Mouse (Mus musculus) spleen, embryonic (tissue): ENCODE measurements around the gene Emid1.
"Not testable (repeated sequence)": the region's sequence is repeated elsewhere in the genome, so short reads cannot be mapped to it uniquely, and the experiment has no call there.

Experiments
- CTCF ChIA-PET: fragments of 350-600 bp; sonication (Branson Sonifier 250); formaldehyde crosslinking; loops from one replicate; lab custom pipeline; 2022; lab: Charles Lee

Emid1 gene

GRCm38 (mm10) chr11:5113645-5114044 is 38.4 kb downstream of the Emid1 start:
- CTCF ChIA-PET: interaction anchor here (0.7 kb wide), 1 partner anchor 15 kb away, joined by 9 read pairs; the partner anchor contains the start of genes Ewsr1 and Rhbdd3

DNA sequence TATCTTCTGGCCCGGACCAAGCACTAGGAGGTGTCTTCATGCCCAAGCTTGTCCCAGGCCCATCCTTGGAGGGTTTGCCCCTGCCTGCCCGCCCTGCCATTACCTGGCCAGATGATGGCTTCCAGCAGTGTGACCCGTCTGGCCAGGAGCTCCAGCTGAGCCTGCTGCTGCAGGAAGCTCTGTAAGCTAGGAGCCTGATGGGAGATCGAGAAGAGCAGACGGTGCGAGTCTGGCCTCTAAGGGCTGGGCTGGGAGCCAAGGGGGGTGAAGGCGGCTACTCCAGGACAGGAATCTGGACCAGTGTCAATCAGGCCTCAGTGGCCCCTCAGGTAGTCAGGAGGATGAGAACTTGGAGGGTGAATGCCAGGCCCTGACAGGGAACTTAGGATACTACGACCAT is 42.6 kb downstream of the Emid1 start:
- CTCF ChIA-PET: interaction anchor here (0.6 kb wide), 1 partner anchor 95 kb away, joined by 4 read pairs; no protein-coding TSS in a partner anchor

DNA sequence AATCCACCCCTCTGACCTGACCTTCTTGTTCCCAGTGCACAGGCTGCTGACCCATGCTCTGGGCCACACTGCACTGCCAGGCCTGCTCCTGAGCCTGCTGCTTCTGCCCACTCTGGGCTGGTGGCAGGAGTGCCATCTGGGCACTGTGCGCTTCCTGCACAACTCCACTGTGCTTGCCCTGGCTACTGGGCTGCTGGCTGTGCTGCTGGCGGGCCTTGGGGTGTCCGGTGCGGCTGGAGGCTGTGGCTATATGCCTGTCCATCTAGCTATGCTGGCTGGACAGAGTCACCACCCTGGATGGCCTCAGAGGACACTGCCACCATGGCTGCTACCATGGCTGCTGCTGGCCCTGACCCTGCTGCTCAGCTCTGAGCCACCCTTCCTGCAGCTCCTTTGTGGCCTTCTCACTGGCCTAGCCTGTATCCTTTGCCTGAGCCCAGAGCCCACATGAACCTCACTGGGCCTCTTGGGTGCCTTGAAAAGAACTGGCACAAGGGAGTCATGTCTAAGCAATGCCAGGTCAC is 48.0 kb downstream of the Emid1 start:
- CTCF ChIA-PET: no interaction called here

- CTCF ChIA-PET: no interaction called here
Measured at GRCm38 (mm10) chr11:5102384-5102783, 49.7 kb downstream of the Emid1 start.

GRCm38 (mm10) chr11:5101641-5102040 is 50.4 kb downstream of the Emid1 start:
- CTCF ChIA-PET: no interaction called here

GRCm38 (mm10) chr11:5100801-5101200 is 51.3 kb downstream of the Emid1 start:
- CTCF ChIA-PET: interaction anchor here (0.6 to 0.9 kb wide), 2 partner anchors 128 to 1427 kb away, joined by 3 to 4 read pairs; no protein-coding TSS in a partner anchor

DNA sequence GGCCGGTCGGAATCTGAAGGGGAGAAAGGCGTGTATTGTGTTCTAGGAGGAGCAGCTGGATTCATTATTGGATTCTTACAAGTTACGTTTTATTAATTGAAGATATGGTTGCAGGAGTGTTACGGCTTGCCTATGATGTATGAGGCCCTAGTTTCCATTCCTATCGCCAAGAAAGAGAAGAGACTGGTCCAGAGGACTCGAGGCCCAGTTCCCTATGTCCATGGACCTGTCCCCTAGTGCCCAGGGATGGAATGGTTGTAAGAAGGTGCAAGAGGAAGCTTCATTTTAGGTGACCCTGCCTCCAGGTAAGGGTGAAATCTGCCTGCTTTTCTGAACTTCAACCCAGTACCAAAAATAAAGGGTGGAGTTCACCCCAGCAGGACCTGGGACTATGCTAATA is 51.8 kb downstream of the Emid1 start:
- CTCF ChIA-PET: interaction anchor here (0.6 to 0.9 kb wide), 6 partner anchors 14 to 1427 kb away, joined by 3 to 15 read pairs (median 4); no protein-coding TSS in a partner anchor

DNA sequence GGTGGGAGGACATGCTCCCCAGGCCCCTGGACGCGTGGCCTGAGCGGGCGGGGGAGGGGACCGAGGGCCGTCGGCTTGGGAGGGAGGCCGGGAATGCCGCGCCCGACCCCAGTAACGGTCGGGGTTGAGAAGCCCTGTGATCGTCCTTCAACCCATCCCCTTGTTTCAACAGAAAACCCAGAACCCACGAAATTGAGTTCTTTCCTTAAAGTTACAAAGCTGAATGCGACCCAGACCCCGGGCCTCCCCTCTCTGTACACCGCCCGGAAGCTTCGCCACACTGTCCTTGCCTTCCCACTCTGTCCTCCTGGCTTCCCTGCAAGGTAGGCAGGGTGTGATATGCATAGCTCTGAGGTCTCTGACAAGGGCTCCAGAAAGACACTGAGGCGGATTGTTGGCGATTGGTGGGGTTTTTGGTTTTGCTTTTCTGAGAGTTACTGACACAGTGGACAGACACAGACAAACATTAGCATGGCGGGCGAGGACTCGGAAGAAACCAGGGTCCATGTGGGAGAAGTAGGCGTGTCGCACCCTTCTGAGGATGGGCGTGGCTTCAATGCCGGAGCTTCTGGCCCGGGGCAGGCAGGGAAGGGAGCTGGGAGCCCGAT is 52.4 kb downstream of the Emid1 start:
- CTCF ChIA-PET: interaction anchor here (0.6 to 0.9 kb wide), 6 partner anchors 15 to 882 kb away, joined by 3 to 15 read pairs (median 4); no protein-coding TSS in a partner anchor

DNA sequence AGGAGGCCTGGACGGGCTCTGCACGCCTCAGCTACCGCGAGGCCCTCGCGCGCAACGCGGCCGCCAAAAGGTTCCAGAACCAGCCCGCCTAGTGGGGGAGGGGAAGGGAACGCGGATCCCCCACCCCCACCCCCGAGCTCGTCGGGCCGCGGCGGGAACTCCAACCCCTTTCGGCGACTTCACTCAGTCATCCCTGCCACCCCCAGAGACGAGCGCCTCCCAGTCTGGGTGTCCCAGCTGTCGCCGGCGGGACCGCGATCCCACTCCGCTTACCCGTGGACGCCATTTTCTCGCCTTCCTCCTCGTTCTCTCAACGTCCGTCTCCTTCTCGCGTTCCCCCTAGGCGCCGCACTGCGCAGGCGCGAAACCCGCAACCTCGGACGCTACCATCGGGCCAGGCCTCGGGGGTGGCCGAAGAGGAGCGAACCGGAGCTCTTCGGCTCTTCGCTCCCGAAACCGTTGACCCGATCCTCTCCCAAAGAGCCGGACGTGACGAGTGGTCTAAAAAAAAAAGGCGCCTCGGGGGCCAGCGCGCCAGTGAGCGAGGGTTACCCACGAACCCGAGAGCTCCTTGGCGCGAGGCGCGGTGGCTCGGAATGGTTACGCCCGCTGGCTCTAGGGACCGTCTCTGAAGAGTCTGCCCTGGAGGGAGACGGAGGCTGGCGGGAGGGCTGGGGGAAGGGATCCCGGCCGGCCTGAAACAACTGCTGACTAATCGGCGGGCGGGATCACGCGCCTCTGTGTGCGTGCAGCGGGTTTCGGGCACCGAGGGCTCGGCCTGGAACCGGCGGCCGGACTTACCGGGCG is 53.1 kb downstream of the Emid1 start, which contains the start of the genes Rhbdd3 and Ewsr1:
Gene Rhbdd3 (plus strand): TSS at position 191 of the 807 bp plus-strand sequence.
Gene Ewsr1 (minus strand): TSS at position 531 of the 807 bp plus-strand sequence.
- CTCF ChIA-PET: interaction anchor here (0.6 to 0.9 kb wide), 6 partner anchors 12 to 111 kb away, joined by 3 to 9 read pairs (median 4); no protein-coding TSS in a partner anchor

DNA sequence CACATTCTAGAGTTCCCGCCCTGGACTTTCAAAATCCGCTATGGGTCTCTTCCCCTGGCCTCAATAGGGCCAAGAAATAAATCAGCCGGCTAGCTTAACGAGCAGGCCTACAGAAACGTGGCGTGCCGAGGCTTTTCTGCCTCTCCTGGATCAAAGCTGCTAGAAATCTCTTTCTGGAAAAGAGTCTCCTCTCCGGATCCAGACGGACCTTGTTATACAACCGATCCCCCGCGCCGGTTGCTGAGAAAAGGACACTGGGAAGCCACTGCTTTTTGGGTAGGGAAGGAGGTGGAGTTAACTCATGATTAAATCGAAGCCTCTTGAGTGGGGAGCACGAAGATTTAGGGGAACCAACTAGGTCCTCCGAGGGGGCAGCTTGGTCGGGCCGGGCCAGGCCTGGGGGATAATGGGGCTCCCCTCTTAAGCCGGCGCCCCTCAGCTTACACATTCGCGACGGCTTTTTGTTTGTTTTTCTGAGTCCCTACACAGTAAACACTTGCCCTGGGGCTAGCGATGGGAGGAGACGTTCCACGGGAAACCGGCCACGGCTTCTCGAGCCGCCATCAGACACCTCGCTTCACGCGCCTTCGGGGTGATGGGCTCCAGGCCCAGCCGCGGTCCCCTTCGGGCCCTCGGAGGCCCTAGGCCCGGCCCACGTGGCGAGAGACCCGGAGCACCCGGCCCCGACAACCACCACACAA is 53.9 kb downstream of the Emid1 start:
- CTCF ChIA-PET: interaction anchor here (0.7 to 0.9 kb wide), 2 partner anchors 13 to 412 kb away, joined by 3 to 4 read pairs; no protein-coding TSS in a partner anchor

DNA sequence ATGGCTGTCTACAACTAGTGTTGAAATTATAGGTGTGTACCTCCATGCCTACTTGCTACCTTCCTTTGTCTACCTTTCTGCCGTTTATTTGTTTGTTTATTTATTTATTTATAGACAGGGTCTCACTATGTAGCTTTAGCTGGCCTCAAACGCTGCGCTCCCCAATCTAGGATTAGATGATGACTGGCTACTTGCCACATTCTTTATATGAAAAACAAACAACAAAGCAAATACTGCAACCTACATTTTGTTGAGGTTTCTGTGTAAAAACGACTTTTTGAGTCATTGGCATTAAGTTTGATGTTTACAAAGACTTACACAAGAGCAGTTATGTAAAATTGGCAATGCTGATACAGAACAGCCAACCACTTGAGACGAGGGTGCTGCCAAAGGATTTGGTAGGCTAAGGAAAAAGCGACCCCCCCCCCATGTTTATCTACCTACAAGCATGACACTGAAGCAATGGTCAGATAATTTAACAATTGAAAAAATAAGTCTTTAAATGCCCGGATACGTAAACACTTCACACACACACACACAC is 55.5 kb downstream of the Emid1 start:
- CTCF ChIA-PET: no interaction called here

- CTCF ChIA-PET: no interaction called here
Measured at GRCm38 (mm10) chr11:5095877-5096276, 56.2 kb downstream of the Emid1 start.

GRCm38 (mm10) chr11:5091706-5092105 is 60.4 kb downstream of the Emid1 start:
- CTCF ChIA-PET: no interaction called here

DNA sequence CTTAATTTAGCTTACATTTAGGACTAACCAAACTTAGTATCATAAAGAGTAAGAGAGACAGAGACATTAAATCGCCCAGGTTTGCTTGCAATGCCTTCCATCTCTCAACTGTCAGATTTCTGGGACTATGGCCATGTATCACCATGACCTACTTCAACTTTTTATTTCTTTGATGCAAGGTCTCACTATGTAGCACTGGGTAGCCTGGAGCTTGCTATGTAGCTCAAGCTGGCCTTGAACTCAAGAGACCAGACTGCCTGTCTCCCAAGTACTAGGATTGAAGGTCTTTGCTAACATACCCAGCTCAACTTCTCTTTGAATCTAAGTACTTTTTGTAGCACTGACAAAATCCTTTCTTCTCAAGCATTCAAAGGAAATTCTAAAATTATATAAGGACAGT is 62.9 kb downstream of the Emid1 start:
- CTCF ChIA-PET: no interaction called here

- CTCF ChIA-PET: not testable (repeated sequence)
Measured at GRCm38 (mm10) chr11:5076843-5077242, 75.2 kb downstream of the Emid1 start.

DNA sequence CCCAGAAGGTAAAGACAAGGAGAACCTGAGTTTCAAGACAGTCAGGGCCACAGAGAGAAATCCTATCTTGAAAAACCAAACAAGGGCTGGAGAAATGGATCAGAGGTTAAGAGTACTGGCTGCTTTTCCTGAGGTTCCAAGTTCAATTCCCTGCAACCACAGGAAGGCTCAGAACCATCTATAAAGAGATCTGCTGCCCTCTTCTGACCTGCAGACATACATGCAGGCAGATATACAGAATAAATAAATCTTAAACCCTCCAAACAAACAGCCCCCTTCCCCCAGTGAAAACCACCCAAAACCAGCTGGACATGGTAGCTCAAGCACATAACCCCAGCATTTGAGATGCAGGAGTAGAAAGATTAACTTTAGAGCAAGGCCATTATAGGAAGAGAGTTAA is 76.3 kb downstream of the Emid1 start:
- CTCF ChIA-PET: interaction anchor here (0.7 kb wide), 1 partner anchor 15 kb away, joined by 5 read pairs; no protein-coding TSS in a partner anchor

DNA sequence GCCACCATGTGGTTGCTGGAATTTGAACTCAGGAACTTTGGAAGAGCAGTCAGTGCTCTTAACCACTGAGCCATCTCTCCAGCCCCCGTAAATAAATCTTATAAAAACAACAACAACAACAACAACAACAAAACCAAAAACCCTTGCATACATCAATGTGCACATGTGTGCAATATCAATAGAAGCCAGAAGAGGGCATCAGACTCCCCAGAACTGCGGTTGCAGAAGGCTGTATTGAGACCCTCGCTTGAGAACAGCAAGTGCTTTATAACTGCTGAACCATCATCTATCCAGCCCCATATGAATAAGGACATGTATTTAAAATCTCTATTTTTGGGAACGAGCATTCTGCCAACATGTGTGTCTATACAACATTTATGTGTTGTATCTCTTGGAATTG is 77.2 kb downstream of the Emid1 start:
- CTCF ChIA-PET: interaction anchor here (0.6 to 0.8 kb wide), 2 partner anchors 47 to 465 kb away, joined by 5 to 17 read pairs; no protein-coding TSS in a partner anchor

DNA sequence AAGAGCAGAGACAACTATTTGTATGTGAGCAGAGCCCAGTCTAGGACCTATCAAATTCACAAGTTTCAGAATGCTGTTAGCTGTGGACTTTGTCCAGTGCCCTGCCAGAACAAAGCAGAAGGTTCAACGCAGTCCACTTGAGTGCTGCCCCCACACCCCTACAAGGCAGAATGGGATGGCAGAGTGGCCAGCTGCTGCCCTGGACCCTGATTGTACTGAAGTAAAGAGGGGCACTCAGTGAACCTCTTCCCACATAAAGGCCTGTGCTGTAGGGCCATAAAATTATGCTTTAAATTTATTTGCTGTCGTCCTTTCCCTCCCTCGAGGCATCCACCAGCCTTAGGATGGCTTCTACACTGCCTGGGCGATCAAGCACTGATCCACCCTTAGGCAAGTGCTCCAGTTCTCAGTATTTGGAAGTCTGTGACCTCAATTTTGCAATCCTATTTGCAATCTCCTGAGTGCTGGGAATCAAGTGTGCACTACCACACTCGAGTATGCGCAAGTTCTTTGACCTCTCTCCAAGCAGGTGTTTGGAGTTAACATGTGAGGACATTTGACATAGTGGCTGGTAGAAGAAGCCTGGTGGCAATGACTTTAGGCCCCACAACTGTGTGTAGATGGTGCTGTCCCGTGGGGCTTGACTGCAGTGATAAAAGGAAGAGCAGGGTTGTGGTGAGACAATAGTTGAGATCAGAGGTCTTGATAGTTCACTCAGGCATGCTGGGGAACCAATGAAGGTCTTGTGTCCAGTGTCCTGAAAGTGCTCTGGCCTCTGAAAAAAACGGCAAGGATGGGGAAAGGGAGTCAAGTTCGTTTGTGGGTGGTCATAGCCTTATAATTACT is 83.7 kb downstream of the Emid1 start:
- CTCF ChIA-PET: no interaction called here

GRCm38 (mm10) chr11:5067063-5067462 is 85.0 kb downstream of the Emid1 start:
- CTCF ChIA-PET: no interaction called here
